Mouse (Mus musculus) MEL (cell line): ENCODE results near the gene Ranbp10. TPM values are rescaled to one million over a fixed set of nuclear protein-coding genes. Genes with fewer than 3 reads are reported as not detected.

Experiments used
- DNase-seq: peaks from one replicate; pipeline ENCODE4 v3.0.0; 2011; ENCODE audit warnings: low read depth, low spot score
- H3K27ac ChIP-seq: 2 replicates; pipeline ENCODE4 v1.5.1; 2012; ENCODE audit warnings: low read depth, mild to moderate bottlenecking, control low read depth, low read length, moderate library complexity; ENCODE audit not compliant: control insufficient read depth
- H3K27me3 ChIP-seq, 2 experiments: fragments of 150-350 bp in 1 of 2; sonication (generic) in 1 of 2; 2 replicates each; pipeline ENCODE4 v1.6.1; 2012; ENCODE audit warnings: low read length in 2 of 2, mild to moderate bottlenecking in 2 of 2, improper control_type of control experiment in 1 of 2, moderate library complexity in 1 of 2; ENCODE audit not compliant: insufficient read depth in 2 of 2, control insufficient read depth in 1 of 2
- H3K36me3 ChIP-seq, 2 experiments: 2 replicates each; pipeline ENCODE4 v1.6.1; 2012 to 2014; ENCODE audit warnings: low read length in 2 of 2, improper control_type of control experiment in 1 of 2, inconsistent platforms in 1 of 2, mild to moderate bottlenecking in 1 of 2; ENCODE audit not compliant: insufficient read depth in 2 of 2, control insufficient read depth in 1 of 2
- H3K4me1 ChIP-seq, 2 experiments: fragments of 150-350 bp in 1 of 2; sonication (generic) in 1 of 2; 2 replicates each; pipeline ENCODE4 v1.6.1; 2012; ENCODE audit warnings: low read length in 2 of 2, improper control_type of control experiment in 1 of 2, mild to moderate bottlenecking in 1 of 2; ENCODE audit not compliant: insufficient read depth in 2 of 2, control insufficient read depth in 1 of 2
- H3K4me3 ChIP-seq, 2 experiments: fragments of 150-350 bp in 1 of 2; sonication (generic) in 1 of 2; 2 replicates each; pipeline ENCODE4 v1.5.1; 2012; ENCODE audit warnings: low read depth in 2 of 2, low read length in 2 of 2, mild to moderate bottlenecking in 2 of 2, moderate library complexity in 2 of 2, control low read depth in 1 of 2, improper control_type of control experiment in 1 of 2; ENCODE audit not compliant: control insufficient read depth in 1 of 2, insufficient read depth in 1 of 2
- H3K79me2 ChIP-seq: 2 replicates; pipeline ENCODE4 v1.6.1; 2012; ENCODE audit warnings: mild to moderate bottlenecking, low read length, moderate library complexity; ENCODE audit not compliant: control insufficient read depth, poor library complexity, insufficient read depth
- H3K9ac ChIP-seq: 2 replicates; pipeline ENCODE4 v1.6.1; 2012; ENCODE audit warnings: low read depth, mild to moderate bottlenecking, control low read depth, low read length, moderate library complexity; ENCODE audit not compliant: control insufficient read depth, poor library complexity, severe bottlenecking
- H3K9me3 ChIP-seq: fragments of 150-350 bp; sonication (generic); replicated peaks from 2 replicates; pipeline ENCODE4 v1.6.1; 2012; ENCODE audit warnings: mild to moderate bottlenecking, low read length, improper control_type of control experiment, moderate library complexity; ENCODE audit not compliant: insufficient read depth
- CHD1 ChIP-seq: IDR thresholded peaks from 2 replicates; pipeline ENCODE4 v1.6.1; 2012; ENCODE audit warnings: low read depth, mild to moderate bottlenecking, inconsistent platforms, low read length, improper control_type of control experiment
- CHD2 ChIP-seq: IDR thresholded peaks from 2 replicates; pipeline ENCODE4 v1.6.1; 2011; ENCODE audit warnings: low read length, improper control_type of control experiment
- CTCF ChIP-seq, 3 experiments: IDR thresholded peaks in 2 of 3; conservative IDR thresholded peaks in 1 of 3; 2 replicates each; pipeline ENCODE4 v1.5.1; 2011 to 2012; ENCODE audit warnings: low read length in 3 of 3, low read depth in 2 of 3, mild to moderate bottlenecking in 2 of 3, improper control_type of control experiment in 1 of 3, inconsistent platforms in 1 of 3, mixed read lengths in 1 of 3, moderate library complexity in 1 of 3; ENCODE audit not compliant: control insufficient read depth in 1 of 3, insufficient read depth in 1 of 3, poor library complexity in 1 of 3, severe bottlenecking in 1 of 3
- ELF1 ChIP-seq: IDR thresholded peaks from 2 replicates; pipeline ENCODE4 v1.6.1; 2014; ENCODE audit warnings: low read depth, mild to moderate bottlenecking, inconsistent platforms, low read length, improper control_type of control experiment, moderate library complexity
- ETS1 ChIP-seq: IDR thresholded peaks from 2 replicates; pipeline ENCODE4 v1.6.1; 2012; ENCODE audit warnings: low read depth, mild to moderate bottlenecking, inconsistent platforms, low read length, improper control_type of control experiment, moderate library complexity
- JUND ChIP-seq: IDR thresholded peaks from 2 replicates; pipeline ENCODE4 v1.6.1; 2011; ENCODE audit warnings: low read depth, mild to moderate bottlenecking, improper control_type of control experiment, low read length
- KAT2A ChIP-seq: conservative IDR thresholded peaks from 2 replicates; pipeline ENCODE4 v1.6.1; 2012; ENCODE audit warnings: low read depth, low read length, improper control_type of control experiment, inconsistent platforms
- MAFK ChIP-seq: IDR thresholded peaks from 2 replicates; pipeline ENCODE4 v1.6.1; 2011; ENCODE audit warnings: low read depth, mild to moderate bottlenecking, low read length, improper control_type of control experiment, borderline replicate concordance
- MAX ChIP-seq: IDR thresholded peaks from 2 replicates; pipeline ENCODE4 v1.6.1; 2011; ENCODE audit warnings: low read length, improper control_type of control experiment
- MAZ ChIP-seq: IDR thresholded peaks from 2 replicates; pipeline ENCODE4 v1.6.1; 2012; ENCODE audit warnings: low read depth, mild to moderate bottlenecking, inconsistent platforms, low read length, improper control_type of control experiment
- MYB ChIP-seq: IDR thresholded peaks from 2 replicates; pipeline ENCODE4 v1.6.1; 2011; ENCODE audit warnings: mild to moderate bottlenecking, low read depth, low read length, improper control_type of control experiment
- POLR2A ChIP-seq, 2 experiments: IDR thresholded peaks; 2 replicates each; pipeline ENCODE4 v1.6.1; 2011 to 2012; ENCODE audit warnings: low read length in 2 of 2, mild to moderate bottlenecking in 2 of 2, control low read depth in 1 of 2, improper control_type of control experiment in 1 of 2, low read depth in 1 of 2, moderate library complexity in 1 of 2; ENCODE audit not compliant: control insufficient read depth in 1 of 2, insufficient read depth in 1 of 2, poor library complexity in 1 of 2
- SIN3A ChIP-seq: IDR thresholded peaks from 2 replicates; pipeline ENCODE4 v1.6.1; 2012; ENCODE audit warnings: low read length, improper control_type of control experiment, inconsistent platforms
- SMC3 ChIP-seq: IDR thresholded peaks from 2 replicates; pipeline ENCODE4 v1.6.1; 2011; ENCODE audit warnings: low read depth, low read length, improper control_type of control experiment
- TAL1 ChIP-seq: IDR thresholded peaks from 2 replicates; pipeline ENCODE4 v1.6.1; 2012; ENCODE audit warnings: mild to moderate bottlenecking, inconsistent platforms, low read length, moderate library complexity, mixed read lengths
- TCF12 ChIP-seq: IDR thresholded peaks from 2 replicates; pipeline ENCODE4 v1.6.1; 2014; ENCODE audit warnings: low read depth, mild to moderate bottlenecking, inconsistent platforms, low read length, improper control_type of control experiment, moderate library complexity
- UBTF ChIP-seq: IDR thresholded peaks from 2 replicates; pipeline ENCODE4 v1.6.1; 2012; ENCODE audit warnings: low read depth, mild to moderate bottlenecking, inconsistent platforms, low read length, improper control_type of control experiment, moderate library complexity, borderline replicate concordance; ENCODE audit not compliant: insufficient read depth
- USF2 ChIP-seq, 2 experiments: IDR thresholded peaks; 2 replicates each; pipeline ENCODE4 v1.6.1; 2011 to 2012; ENCODE audit warnings: improper control_type of control experiment in 2 of 2, low read length in 2 of 2, borderline replicate concordance in 1 of 2, inconsistent platforms in 1 of 2, low read depth in 1 of 2, mild to moderate bottlenecking in 1 of 2; ENCODE audit not compliant: insufficient read depth in 1 of 2
- ZKSCAN1 ChIP-seq: IDR thresholded peaks from 2 replicates; pipeline ENCODE4 v1.6.1; 2012; ENCODE audit warnings: low read depth, mild to moderate bottlenecking, inconsistent platforms, low read length, improper control_type of control experiment, moderate library complexity
- polyA plus RNA-seq, 2 experiments: library from polyadenylated mRNA; stranded (reverse) in 1 of 2; unstranded in 1 of 2; fragments of >175 nt in 1 of 2; fragments of >200 nt in 1 of 2; gene quantifications; 2 replicates each; pipeline versions ENCODE4 v1.2.1 to v1.2.4; 2012; ENCODE audit warnings: low replicate concordance in 2 of 2, low read depth in 1 of 2; ENCODE audit not compliant: insufficient read length in 2 of 2, insufficient read depth in 1 of 2, missing spikeins in 1 of 2
- total RNA-seq: library from RNA; depleted of rRNA; stranded (reverse); fragments of 300-350 nt; gene quantifications from 2 replicates; pipeline ENCODE4 v1.2.3, GENCODE M21; 2012

The Ranbp10 gene
- total and polyA plus RNA-seq, 3 experiments: 7.4 to 22.1 TPM; not detected in 1

DNA sequence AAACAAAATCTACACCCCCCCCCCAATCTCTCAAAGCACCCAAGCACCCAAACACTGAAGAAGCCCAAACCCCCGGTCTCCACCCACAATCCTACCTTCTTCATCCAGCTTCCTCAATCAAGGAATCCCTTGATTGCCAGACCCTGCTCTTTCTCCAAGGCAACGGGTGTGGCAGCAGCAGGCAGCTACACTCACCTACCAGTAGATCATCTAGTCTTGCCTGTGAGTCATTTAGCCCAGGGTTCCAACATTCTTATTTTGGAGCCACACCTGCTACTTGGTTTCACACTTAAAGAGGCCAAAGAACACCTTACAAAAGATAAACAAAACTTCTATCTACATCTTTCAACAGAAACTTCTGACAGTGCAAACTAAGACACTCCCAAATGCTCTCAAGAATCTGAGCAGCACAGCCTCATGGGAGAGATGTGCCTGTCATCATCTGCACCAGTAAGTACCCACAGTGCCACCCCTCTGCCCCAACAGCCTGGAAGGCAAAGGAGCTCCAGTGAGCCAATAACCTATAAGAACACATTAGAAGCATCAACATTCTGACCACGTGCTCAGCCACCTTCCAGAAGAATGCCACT is 33.0 kb downstream of the Ranbp10 start:
- Histone ChIP-seq H3K27ac (no peak overlapping the region), H3K4me1 (peaks cover 3 to 12% of the 10 kb centered on the region in 2 experiments; a peak in 3 of 4 replicates), H3K4me3 (no peak overlapping the region), H3K27me3 (no peaks in the 10 kb centered on the region), H3K79me2 (no peaks in the 10 kb centered on the region), H3K36me3 (peaks cover 0 to 9% of the 10 kb centered on the region in 2 experiments; a peak in 3 of 4 replicates), H3K9me3 (no peaks in the 10 kb centered on the region), H3K9ac (no peak overlapping the region)
- DNase-seq: no peak
- no peak for TF ChIP-seq SMC3
- no peak for TF ChIP-seq JUND
- TF ChIP-seq CHD2: no peak
- no peak for TF ChIP-seq KAT2A
- no peak for TF ChIP-seq MYB

DNA sequence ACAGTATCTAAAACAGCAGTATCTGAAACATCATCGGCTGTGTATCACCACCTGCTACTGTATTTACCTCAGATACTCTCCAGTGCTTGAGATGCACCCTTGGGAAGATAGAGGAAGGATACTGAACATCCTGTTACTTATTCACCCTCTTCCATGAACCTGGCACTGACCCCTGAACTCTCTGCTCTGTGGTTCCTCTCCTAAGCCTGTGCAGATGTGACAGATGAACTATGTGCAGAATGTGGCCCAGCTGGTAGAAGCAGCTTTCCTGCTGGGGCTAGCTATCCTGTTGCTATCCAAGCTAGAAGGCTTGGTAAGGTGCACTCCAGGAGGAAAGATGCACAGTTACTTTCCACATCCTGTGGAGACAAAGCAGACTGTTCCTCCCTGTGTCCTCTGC is 33.8 kb downstream of the Ranbp10 start:
- H3K27ac ChIP-seq: no peak overlapping the region
- no peak for TF ChIP-seq ETS1
- TF ChIP-seq MAZ: no peak
- no peak for TF ChIP-seq TCF12
- no peak for TF ChIP-seq SMC3
- TF ChIP-seq CTCF (IDR thresholded peaks at IDR 0.05 in 2 of 3, conservative IDR thresholded peaks at IDR 0.05 in 1 of 3; ENCODE audit: control insufficient read depth in 1 of 3, insufficient read depth in 1 of 3, low read depth in 2 of 3, low read length in 3 of 3, poor library complexity in 1 of 3, severe bottlenecking in 1 of 3): no peak
- TF ChIP-seq MAFK: no peak
- TF ChIP-seq ZKSCAN1: no peak
- no peak for TF ChIP-seq USF2 (IDR thresholded peaks at IDR 0.05; ENCODE audit: borderline replicate concordance in 1 of 2, insufficient read depth in 1 of 2, low read depth in 1 of 2, low read length in 2 of 2)
- TF ChIP-seq CHD2: no peak
- no peak for TF ChIP-seq MAX
- TF ChIP-seq SIN3A: no peak
- no peak for TF ChIP-seq ELF1
- no peak for TF ChIP-seq UBTF
- no peak for TF ChIP-seq TAL1
- TF ChIP-seq POLR2A (IDR thresholded peaks at IDR 0.05; ENCODE audit: control insufficient read depth in 1 of 2, insufficient read depth in 1 of 2, low read depth in 1 of 2, low read length in 2 of 2, poor library complexity in 1 of 2): no peak
- TF ChIP-seq KAT2A: no peak
- no peak for TF ChIP-seq CHD1
- H3K4me1 ChIP-seq: peaks cover 0 to 4% of the 10 kb centered on the region in 2 experiments; a peak in 2 of 4 replicates
- H3K79me2 ChIP-seq: no peaks in the 10 kb centered on the region
- no peak overlapping the region for H3K4me3 ChIP-seq
- no peaks in the 10 kb centered on the region for H3K27me3 ChIP-seq
- no peak for DNase-seq
- H3K9ac ChIP-seq: no peak overlapping the region
- no peaks in the 10 kb centered on the region for H3K9me3 ChIP-seq
- peaks cover 0 to 2% of the 10 kb centered on the region in 2 experiments; a peak in 1 of 4 replicates for H3K36me3 ChIP-seq
